ENCODE assay signal across 25 mouse cellular contexts in genomic region chr6:108743730-108744129, GRCm38 (mm10). TPM values are rescaled to one million over a fixed set of nuclear protein-coding genes. Genes with fewer than 3 reads are reported as not detected.
DNase-seq lines count a peak whose midpoint lies in the region.
"Had no signal": no experiment of that assay in that cellular context is flagged by ENCODE, and none has a peak within 500 bp of the region (broad histone marks: within the 10 kb centered on the region; RNA-seq: fewer than 3 reads in every experiment).

No protein-coding gene starts in this region.

- H3K27me3 ChIP-seq in heart, embryonic 10.5 days (ENCODE audit: insufficient read depth, poor library complexity, severe bottlenecking): no peaks in the 10 kb centered on the region
- H3K27me3 ChIP-seq: CH12.LX; hindbrain, embryonic 12.5 days; kidney, embryonic 15.5 days; neural tube, embryonic 13.5 days; Patski had no signal

- intact Hi-C loops in heart, postnatal 10 days (cut with DNase I): no loop called here

- peak; percentile 8 for DNase-seq in gastrocnemius, adult 18-20 months (ENCODE audit: low spot score)
- no peak for DNase-seq in gastrocnemius, postnatal 25 days
- peak; percentile 15 to 25 for DNase-seq in heart, postnatal 10 days
- DNase-seq in heart, embryonic 10.5 days (ENCODE audit: low spot score): no peak
- DNase-seq in right cerebral cortex, postnatal 4 days: peak; percentile 26
- DNase-seq in right cerebral cortex, postnatal 36 days (ENCODE audit: low spot score in 2 of 2): no peak
- DNase-seq in adrenal gland, postnatal 36 days: no peak
- DNase-seq: adrenal gland, adult 2 months; B cell, adult 2 months; cerebellum, adult 2 months; gastrocnemius, postnatal 10 days; kidney, adult 11 months; kidney, postnatal 36 days; layer of hippocampus, adult 9-11 months; lung, postnatal 4 days; retina, postnatal 1 day had no signal

- H3K9me3 ChIP-seq in heart, embryonic 10.5 days: no peaks in the 10 kb centered on the region
- H3K9me3 ChIP-seq: G1E; hindbrain, embryonic 12.5 days; kidney, embryonic 15.5 days; midbrain, embryonic 10.5 days; neural tube, embryonic 13.5 days had no signal

- H3K4me1 ChIP-seq in heart, embryonic 10.5 days: no peaks in the 10 kb centered on the region
- H3K4me1 ChIP-seq: hindbrain, embryonic 12.5 days; midbrain, embryonic 10.5 days; neural tube, embryonic 13.5 days had no signal

- no peak overlapping the region for H3K4me3 ChIP-seq in heart, embryonic 10.5 days
- H3K4me3 ChIP-seq: hindbrain, embryonic 12.5 days; kidney, embryonic 15.5 days; left cerebral cortex, adult 2 months; midbrain, embryonic 10.5 days; myocyte; neural tube, embryonic 13.5 days had no signal

- WGBS in heart, embryonic 10.5 days: 78% methylated on average over 5 of the region's 5 CpGs

- H3K36me3 ChIP-seq in heart, embryonic 10.5 days: no peaks in the 10 kb centered on the region
- H3K36me3 ChIP-seq: G1E; hindbrain, embryonic 12.5 days; kidney, embryonic 15.5 days; midbrain, embryonic 10.5 days; neural tube, embryonic 13.5 days had no signal

- H3K27ac ChIP-seq in heart, embryonic 10.5 days: no peak overlapping the region
- H3K27ac ChIP-seq: hindbrain, embryonic 12.5 days; kidney, embryonic 15.5 days; left cerebral cortex, adult 2 months; midbrain, embryonic 10.5 days; neural tube, embryonic 13.5 days had no signal

RNA-seq across cellular contexts. Expression of gene Arl8b, which starts 39.2 kb away (rescaled TPM):
- total RNA-seq in gastrocnemius, adult 18-20 months (2021): 100 to 1,000 TPM; 114 to 126 TPM
- total RNA-seq in gastrocnemius, postnatal 25 days (2021): 10 to 100 TPM; 89.1 to 93.3 TPM
- total RNA-seq in heart, postnatal 10 days (2021): 10 to 100 TPM; 83.3 to 90.7 TPM
- polyA plus RNA-seq in heart, embryonic 10.5 days (2016; fragmentation: Nextera tagmentation; extraction: Ambion mirVana): 62.6 and 65.8 TPM in 2 replicates
- total RNA-seq in adrenal gland, postnatal 36 days (2021): 100 to 1,000 TPM; 115 to 126 TPM

Comparison
In these comparisons a context has a peak if more than half of its experiments do, and no peak if none do; other contexts are left out.
1. DNase-seq: peak in gastrocnemius, adult 18-20 months (single experiment), heart, postnatal 10 days (2 of 2) and right cerebral cortex, postnatal 4 days (single experiment); none in gastrocnemius, postnatal 25 days (single experiment), heart, embryonic 10.5 days (single experiment), right cerebral cortex, postnatal 36 days (0 of 2) and adrenal gland, postnatal 36 days (0 of 2).